Mouse (Mus musculus) liver, adult 2 months (tissue): ENCODE measurements around the gene Ptprg. TPM values are rescaled to one million over a fixed set of nuclear protein-coding genes. Genes with fewer than 3 reads are reported as not detected.

Experiments used
- DNase-seq: peaks from one replicate; pipeline ENCODE4 v3.0.0-alpha.2; 2011; ENCODE audit warnings: low read depth, low spot score; ENCODE audit errors: extremely low read depth
- H3K27ac ChIP-seq: fragments of 200-500 bp; replicated peaks from 2 replicates; pipeline ENCODE4 v1.5.1; 2012; ENCODE audit warnings: low read depth, mild to moderate bottlenecking, control low read depth, inconsistent platforms, low read length; ENCODE audit not compliant: insufficient read depth
- H3K27me3 ChIP-seq: fragments of 200-500 bp; 2 replicates; pipeline ENCODE4 v1.6.1; 2012; ENCODE audit warnings: mild to moderate bottlenecking, moderate library complexity, low read length, inconsistent platforms; ENCODE audit not compliant: control insufficient read depth, insufficient read depth
- H3K36me3 ChIP-seq: fragments of 200-500 bp; 2 replicates; pipeline ENCODE4 v1.6.1; 2012; ENCODE audit warnings: low read length, inconsistent platforms; ENCODE audit not compliant: control insufficient read depth, insufficient read depth
- H3K4me1 ChIP-seq: fragments of 200-500 bp; 2 replicates; pipeline ENCODE4 v1.6.1; 2011; ENCODE audit warnings: low read length; ENCODE audit not compliant: control insufficient read depth, insufficient read depth
- H3K4me3 ChIP-seq: fragments of 200-500 bp; 2 replicates; pipeline ENCODE4 v1.5.1; 2011; ENCODE audit warnings: low read depth, mild to moderate bottlenecking, control low read depth, low read length, moderate library complexity; ENCODE audit not compliant: insufficient read depth
- H3K79me2 ChIP-seq: fragments of 200-500 bp; 2 replicates; pipeline ENCODE4 v1.6.1; 2012; ENCODE audit warnings: inconsistent platforms, mild to moderate bottlenecking, low read length, moderate library complexity; ENCODE audit not compliant: control insufficient read depth, insufficient read depth
- H3K9ac ChIP-seq: fragments of 200-500 bp; 2 replicates; pipeline ENCODE4 v1.6.1; 2012; ENCODE audit warnings: low read depth, mild to moderate bottlenecking, control low read depth, inconsistent platforms, low read length
- CTCF ChIP-seq: fragments of 200-500 bp; IDR thresholded peaks from 2 replicates; pipeline ENCODE4 v1.5.1; 2011; ENCODE audit warnings: low read depth, low read length, control low read depth
- POLR2A ChIP-seq: fragments of 200-500 bp; IDR thresholded peaks from 2 replicates; pipeline ENCODE4 v1.6.1; 2011; ENCODE audit warnings: low read length, control low read depth; ENCODE audit not compliant: insufficient read depth; ENCODE audit errors: extremely low read depth
- WGBS: fragments of 180-500 bp; shearing (Covaris S2); methylation state at CpG from one replicate; pipeline ENCODE4 v1.1.7; 2018; 5-methylcytosine and 5-hydroxymethylcytosine counted together
- polyA plus RNA-seq: library from polyadenylated mRNA; depleted of rRNA; stranded (reverse); fragments of >200 nt; gene quantifications from 2 replicates; pipeline ENCODE4 v1.2.3, GENCODE M21; 2012
- total RNA-seq: library from RNA; depleted of rRNA; stranded (reverse); fragments of >200 nt; gene quantifications from 2 replicates; pipeline ENCODE4 v1.2.3, GENCODE M21; 2014

Gene Ptprg
- total and polyA plus RNA-seq, 2 experiments = 17.4 to 19.9 TPM

DNA sequence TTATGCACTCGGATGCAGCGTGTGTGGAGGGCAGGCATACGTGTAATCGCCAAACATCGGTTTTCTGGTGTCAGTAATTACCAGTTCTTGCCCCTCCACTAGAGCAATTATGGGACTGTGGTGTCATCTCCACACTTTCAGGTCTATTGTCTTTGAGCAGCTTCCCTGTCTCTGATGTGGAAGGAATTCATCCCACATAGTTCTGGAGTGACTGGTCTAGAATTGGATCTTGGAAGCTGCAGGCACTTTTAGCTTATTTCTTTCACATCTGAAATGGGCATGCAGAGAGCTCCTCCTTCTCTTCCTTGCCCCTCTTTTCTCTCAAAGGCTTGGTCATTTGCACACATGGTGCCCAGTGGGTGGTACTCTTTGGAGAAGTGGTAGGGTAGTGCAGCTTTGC, 363.9 kb downstream of the Ptprg start:
- WGBS = 97% methylated on average over 5 of the region's 5 CpGs
- no peak overlapping the region for H3K4me3 ChIP-seq
- H3K4me1 ChIP-seq = no peaks in the 10 kb centered on the region
- H3K79me2 ChIP-seq = no peaks in the 10 kb centered on the region; the same call in 1 of the 2 replicates
- H3K27me3 ChIP-seq = no peaks in the 10 kb centered on the region
- H3K27ac ChIP-seq = no peak overlapping the region
- TF ChIP-seq POLR2A (no peak), CTCF (no peak)
- DNase-seq = no peak
- H3K36me3 ChIP-seq = no peaks in the 10 kb centered on the region
- H3K9ac ChIP-seq = no peak overlapping the region

- H3K27ac ChIP-seq = no peak overlapping the region
- H3K27me3 ChIP-seq = no peaks in the 10 kb centered on the region
- TF ChIP-seq POLR2A = no peak
- TF ChIP-seq CTCF = no peak
- DNase-seq = no peak
- no peaks in the 10 kb centered on the region for H3K79me2 ChIP-seq
- no peak overlapping the region for H3K9ac ChIP-seq
- WGBS = 96% methylated on average over 2 of the region's 2 CpGs
- no peaks in the 10 kb centered on the region for H3K36me3 ChIP-seq
- H3K4me1 ChIP-seq = no peaks in the 10 kb centered on the region
- H3K4me3 ChIP-seq = no peak overlapping the region
Observed at GRCm38 (mm10) chr14:11928545-11928944, 375.2 kb downstream of the Ptprg start.

DNA sequence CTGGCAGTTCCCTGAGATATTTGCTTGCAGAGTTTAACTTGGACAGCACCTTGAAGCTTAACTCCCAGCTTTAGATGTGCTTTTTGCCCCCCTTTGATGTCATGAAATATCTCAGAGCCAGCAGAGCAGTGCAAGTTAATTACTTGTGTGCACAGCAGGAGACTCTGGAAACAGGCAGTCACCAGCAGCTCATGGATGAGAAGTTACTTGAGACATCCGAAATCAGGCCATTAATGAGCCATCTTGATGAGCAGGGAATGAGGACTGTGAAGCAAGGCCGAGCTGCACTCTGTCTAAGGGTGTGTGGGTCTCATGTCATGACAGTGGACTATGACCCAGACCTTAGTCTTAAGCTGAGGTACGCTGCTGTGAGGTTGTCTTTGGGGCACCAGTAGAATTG, 379.2 kb downstream of the Ptprg start:
- no peaks in the 10 kb centered on the region for H3K79me2 ChIP-seq
- H3K4me1 ChIP-seq = no peaks in the 10 kb centered on the region
- H3K27ac ChIP-seq = no peak overlapping the region
- no peaks in the 10 kb centered on the region for H3K27me3 ChIP-seq
- no peak overlapping the region for H3K9ac ChIP-seq
- H3K36me3 ChIP-seq = no peaks in the 10 kb centered on the region
- no peak for DNase-seq
- H3K4me3 ChIP-seq = no peak overlapping the region
- TF ChIP-seq POLR2A = no peak
- TF ChIP-seq CTCF = no peak
- 92% methylated on average over 3 of the region's 3 CpGs for WGBS

DNA sequence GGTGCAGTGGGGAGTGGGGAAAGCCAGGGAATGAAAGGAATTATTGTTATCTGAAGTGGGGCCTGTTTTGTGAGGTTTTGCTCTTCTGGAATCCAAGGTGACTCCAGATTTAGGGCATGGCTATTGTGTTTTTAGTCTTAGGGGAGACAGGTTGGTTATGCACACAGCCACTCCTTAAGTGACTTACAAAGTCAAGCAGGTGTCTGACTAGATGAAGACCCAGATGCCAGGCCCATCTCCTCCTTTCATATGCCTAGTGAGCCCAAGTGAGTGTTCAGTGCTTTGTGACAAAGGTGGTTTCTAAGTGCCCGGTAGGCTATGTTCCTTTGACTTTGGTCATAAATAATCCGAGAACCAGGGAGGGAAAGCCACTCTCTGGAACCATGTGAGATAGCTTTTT, 381.2 kb downstream of the Ptprg start:
- Histone ChIP-seq H3K79me2 (no peaks in the 10 kb centered on the region; the same call in 1 of the 2 replicates), H3K27ac (no peak overlapping the region), H3K4me3 (no peak overlapping the region), H3K36me3 (no peaks in the 10 kb centered on the region), H3K9ac (no peak overlapping the region), H3K4me1 (no peaks in the 10 kb centered on the region), H3K27me3 (no peaks in the 10 kb centered on the region)
- no peak for TF ChIP-seq POLR2A
- TF ChIP-seq CTCF = no peak
- 89% methylated on average over 2 of the region's 2 CpGs for WGBS
- no peak for DNase-seq

- TF ChIP-seq POLR2A (no peak), CTCF (no peak)
- Histone ChIP-seq H3K36me3 (no peaks in the 10 kb centered on the region), H3K27ac (no peak overlapping the region), H3K79me2 (no peaks in the 10 kb centered on the region; the same call in 1 of the 2 replicates), H3K4me3 (no peak overlapping the region), H3K4me1 (no peaks in the 10 kb centered on the region), H3K9ac (no peak overlapping the region), H3K27me3 (no peaks in the 10 kb centered on the region)
- DNase-seq = no peak
- WGBS = 28% methylated on average over 1 of the region's 1 CpGs
Observed at GRCm38 (mm10) chr14:11935281-11935680, 381.9 kb downstream of the Ptprg start.

DNA sequence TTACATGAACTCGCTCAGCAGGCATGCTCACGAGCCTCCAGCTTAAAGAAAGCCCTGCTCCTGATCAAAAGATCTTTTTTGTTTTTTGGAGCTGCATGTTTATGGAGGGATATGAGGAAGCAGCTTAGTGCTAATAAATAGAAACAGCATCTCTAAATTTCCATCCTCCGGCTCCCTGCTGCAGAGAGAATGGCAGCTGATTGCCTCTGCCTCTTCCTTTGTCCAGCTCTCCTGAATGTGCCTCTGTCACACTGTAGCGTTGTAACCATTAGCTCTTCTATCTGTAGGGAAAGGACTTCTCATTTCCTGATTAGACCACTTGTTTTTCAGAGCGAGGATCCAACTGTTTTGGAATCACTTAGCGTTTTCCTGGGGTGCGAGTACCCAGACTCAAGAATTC, 382.4 kb downstream of the Ptprg start:
- no peaks in the 10 kb centered on the region; the same call in 1 of the 2 replicates for H3K79me2 ChIP-seq
- no peak for DNase-seq
- TF ChIP-seq POLR2A (no peak), CTCF (no peak)
- no peak overlapping the region for H3K4me3 ChIP-seq
- WGBS = 87% methylated on average over 7 of the region's 7 CpGs
- no peaks in the 10 kb centered on the region for H3K27me3 ChIP-seq
- H3K9ac ChIP-seq = no peak overlapping the region
- H3K36me3 ChIP-seq = no peaks in the 10 kb centered on the region
- no peaks in the 10 kb centered on the region for H3K4me1 ChIP-seq
- H3K27ac ChIP-seq = no peak overlapping the region
